Mouse (Mus musculus): ENCODE measurements around the gene Rragc. TPM values are rescaled to one million over a fixed set of nuclear protein-coding genes. Genes with fewer than 3 reads are reported as not detected.

Rragc gene
- total and polyA plus RNA-seq, 2 experiments from 2014 or later = 38.1 to 41.9 TPM

- ATAC-seq (ENCODE audit: low FRiP score) (peak; percentile 100), DNase-seq (ENCODE audit: low spot score) (peak; percentile 98)
- Histone ChIP-seq H3K4me3 (ENCODE audit: low read depth, low read length) (peak within 1 kb of the TSS; percentile 67), H3K4me1 (ENCODE audit: insufficient read depth, low read length) (0 out of 2 replicates have a peak, but pooled peaks cover 2% of the 10 kb centered on the region), H3K9me3 (ENCODE audit: low read length) (no peaks in the 10 kb centered on the region), H3K27ac (ENCODE audit: low read depth, low read length) (peak within 1 kb of the TSS; percentile 40), H3K4me2 (ENCODE audit: low read depth, low read length, poor library complexity, severe bottlenecking) (peak within 1 kb of the TSS; percentile 87), H3K27me3 (ENCODE audit: insufficient read depth, low read length) (no peaks in the 10 kb centered on the region), H3K36me3 (ENCODE audit: insufficient read depth, low read length) (no peaks in the 10 kb centered on the region), H3K9ac (replicated peaks; ENCODE audit: low read length, poor library complexity, severe bottlenecking) (peak within 1 kb of the TSS; percentile 66)
- WGBS = 1% methylated on average over 40 of the region's 49 CpGs
- no peak for TF ChIP-seq CTCF (IDR thresholded peaks at IDR 0.05)
Measured at GRCm38 (mm10) chr4:123904333-123905125, 12.7 kb upstream of the Rragc start, which contains the start of gene Mycbp. TSS of gene Mycbp (plus strand) at chr4:123904832.

DNA sequence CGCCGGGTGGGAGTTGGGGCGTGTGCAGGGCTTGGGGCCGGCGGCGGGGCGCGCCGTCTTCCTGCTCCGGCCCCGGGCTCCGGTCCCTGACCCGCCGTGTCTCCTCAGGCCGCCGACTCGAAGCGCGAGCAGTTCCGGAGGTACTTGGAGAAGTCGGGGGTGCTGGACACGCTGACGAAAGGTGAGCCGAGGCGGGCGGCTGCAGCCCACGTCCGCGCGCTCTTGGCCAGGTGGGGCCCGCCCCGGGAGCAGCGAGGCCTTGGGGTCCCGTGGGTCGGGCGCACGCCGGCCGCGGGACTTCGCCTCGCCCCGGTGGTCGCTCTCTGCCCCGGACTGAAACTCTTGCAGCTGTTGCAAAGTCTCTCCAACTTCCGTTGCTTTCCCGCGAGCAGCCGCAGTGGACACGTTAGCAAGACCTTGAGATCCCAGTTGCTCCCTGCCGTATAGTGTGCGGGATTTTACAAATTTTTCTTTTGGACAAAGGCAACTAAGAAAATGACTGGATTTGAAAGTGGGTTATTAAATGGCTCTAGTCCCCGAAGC lies 12.0 kb upstream of the Rragc start:
- H3K4me1 ChIP-seq (ENCODE audit: insufficient read depth, low read length) = 0 out of 2 replicates have a peak, but pooled peaks cover 2% of the 10 kb centered on the region
- H3K27ac ChIP-seq (ENCODE audit: low read depth, low read length) = peak overlapping the region; percentile 40; the same call in 1 of the 2 replicates
- TF ChIP-seq CTCF (IDR thresholded peaks at IDR 0.05) = no peak
- H3K9ac ChIP-seq (replicated peaks; ENCODE audit: low read length, poor library complexity, severe bottlenecking) = peak overlapping the region; percentile 66
- DNase-seq (ENCODE audit: low spot score) (no peak), ATAC-seq (ENCODE audit: low FRiP score) (no peak; the same call in 1 of the 2 replicates)
- WGBS = under 1% methylated on average over 38 of the region's 53 CpGs
- H3K4me3 ChIP-seq (ENCODE audit: low read depth, low read length) = peak overlapping the region; percentile 67
- H3K36me3 ChIP-seq (ENCODE audit: insufficient read depth, low read length) = 0 out of 2 replicates have a peak, but pooled peaks cover 3% of the 10 kb centered on the region
- peak overlapping the region; percentile 87 for H3K4me2 ChIP-seq (ENCODE audit: low read depth, low read length, poor library complexity, severe bottlenecking)
- no peaks in the 10 kb centered on the region for H3K27me3 ChIP-seq (ENCODE audit: insufficient read depth, low read length)
- H3K9me3 ChIP-seq (ENCODE audit: low read length) = no peaks in the 10 kb centered on the region

- H3K36me3 ChIP-seq (ENCODE audit: insufficient read depth, low read length) = peaks cover 8% of the 10 kb centered on the region
- no peak overlapping the region for H3K9ac ChIP-seq (replicated peaks; ENCODE audit: low read length, poor library complexity, severe bottlenecking)
- H3K27ac ChIP-seq (ENCODE audit: low read depth, low read length) = no peak overlapping the region
- H3K4me2 ChIP-seq (ENCODE audit: low read depth, low read length, poor library complexity, severe bottlenecking) = no peak overlapping the region
- no peak overlapping the region for H3K4me3 ChIP-seq (ENCODE audit: low read depth, low read length)
- DNase-seq (ENCODE audit: low spot score) (no peak), ATAC-seq (ENCODE audit: low FRiP score) (no peak)
- peaks cover 4% of the 10 kb centered on the region; the same call in 1 of the 2 replicates for H3K4me1 ChIP-seq (ENCODE audit: insufficient read depth, low read length)
- 93% methylated on average over 4 of the region's 4 CpGs for WGBS
- TF ChIP-seq CTCF (IDR thresholded peaks at IDR 0.05) = no peak
- no peaks in the 10 kb centered on the region for H3K9me3 ChIP-seq (ENCODE audit: low read length)
- no peaks in the 10 kb centered on the region for H3K27me3 ChIP-seq (ENCODE audit: insufficient read depth, low read length)
Measured at GRCm38 (mm10) chr4:123911503-123911902, 5.7 kb upstream of the Rragc start.

- H3K9me3 ChIP-seq (ENCODE audit: low read length) = no peaks in the 10 kb centered on the region
- H3K27ac ChIP-seq (ENCODE audit: low read depth, low read length) = no peak overlapping the region
- peaks cover 8% of the 10 kb centered on the region for H3K36me3 ChIP-seq (ENCODE audit: insufficient read depth, low read length)
- H3K4me3 ChIP-seq (ENCODE audit: low read depth, low read length) = no peak overlapping the region
- H3K9ac ChIP-seq (replicated peaks; ENCODE audit: low read length, poor library complexity, severe bottlenecking) = no peak overlapping the region
- no peaks in the 10 kb centered on the region for H3K27me3 ChIP-seq (ENCODE audit: insufficient read depth, low read length)
- WGBS = 83% methylated on average over 2 of the region's 2 CpGs
- peaks cover 4% of the 10 kb centered on the region; the same call in 1 of the 2 replicates for H3K4me1 ChIP-seq (ENCODE audit: insufficient read depth, low read length)
- H3K4me2 ChIP-seq (ENCODE audit: low read depth, low read length, poor library complexity, severe bottlenecking) = no peak overlapping the region
- TF ChIP-seq CTCF (IDR thresholded peaks at IDR 0.05) = no peak
- ATAC-seq (ENCODE audit: low FRiP score) = no peak
- DNase-seq (ENCODE audit: low spot score) = no peak
Measured at GRCm38 (mm10) chr4:123912431-123912830, 4.8 kb upstream of the Rragc start.

DNA sequence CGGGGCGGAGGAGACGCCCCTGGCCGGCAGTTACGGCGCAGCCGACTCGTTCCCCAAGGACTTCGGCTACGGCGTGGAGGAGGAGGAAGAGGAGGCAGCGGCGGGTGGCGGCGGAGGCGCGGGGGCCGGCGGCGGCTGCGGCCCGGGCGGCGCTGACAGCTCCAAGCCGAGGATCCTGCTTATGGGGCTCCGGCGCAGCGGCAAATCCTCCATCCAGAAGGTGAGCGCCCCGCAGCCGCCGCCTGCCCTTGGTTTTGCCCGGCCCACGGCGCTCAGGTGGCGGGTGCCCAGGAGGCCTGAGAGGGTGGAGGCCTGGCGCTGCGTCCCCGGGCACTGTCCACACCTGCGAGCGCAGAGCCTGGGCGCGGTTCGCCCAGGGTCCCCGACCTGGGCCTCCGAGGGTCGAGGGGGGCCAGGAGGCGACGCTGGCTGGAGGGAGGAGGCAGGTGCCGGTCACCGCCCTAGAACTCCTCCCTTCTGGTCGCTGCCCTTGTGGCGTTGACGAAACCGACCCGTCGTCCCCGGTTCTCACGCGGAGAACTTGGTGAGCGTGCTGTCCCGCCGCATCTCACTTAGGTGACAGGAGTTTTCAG lies 398 bp downstream of the Rragc start, which contains the start of gene 4930535I16Rik:
Gene 4930535I16Rik (minus strand): TSS at position 475 of the 593 bp plus-strand sequence.
- Histone ChIP-seq H3K9ac (replicated peaks; ENCODE audit: low read length, poor library complexity, severe bottlenecking) (peak within 1 kb of the TSS; percentile 93), H3K4me3 (ENCODE audit: low read depth, low read length) (peak within 1 kb of the TSS; percentile 99), H3K27ac (ENCODE audit: low read depth, low read length) (peak within 1 kb of the TSS; percentile 87), H3K4me1 (ENCODE audit: insufficient read depth, low read length) (peaks cover 11% of the 10 kb centered on the region; the same call in 1 of the 2 replicates), H3K27me3 (ENCODE audit: insufficient read depth, low read length) (no peaks in the 10 kb centered on the region), H3K36me3 (ENCODE audit: insufficient read depth, low read length) (peaks cover 16% of the 10 kb centered on the region), H3K9me3 (ENCODE audit: low read length) (no peaks in the 10 kb centered on the region), H3K4me2 (ENCODE audit: low read depth, low read length, poor library complexity, severe bottlenecking) (peak within 1 kb of the TSS; percentile 94)
- 1% methylated on average over 33 of the region's 63 CpGs for WGBS
- no peak for TF ChIP-seq CTCF (IDR thresholded peaks at IDR 0.05)
- peak; percentile 32 for DNase-seq (ENCODE audit: low spot score)
- ATAC-seq (ENCODE audit: low FRiP score) = peak; percentile 39; the same call in 1 of the 2 replicates
